Mouse (Mus musculus): ENCODE results near the gene Gzme. TPM values are rescaled to one million over a fixed set of nuclear protein-coding genes. Genes with fewer than 3 reads are reported as not detected.
A peak's percentile ranks its signal among the peaks of the same experiment; 100 is the strongest.
"Not testable (repeated sequence)": the region's sequence is repeated elsewhere in the genome, so short reads cannot be mapped to it uniquely, and the experiment has no call there.

Gzme gene
- polyA plus RNA-seq, 1 experiment from 2014 or later, result not detected

DNA sequence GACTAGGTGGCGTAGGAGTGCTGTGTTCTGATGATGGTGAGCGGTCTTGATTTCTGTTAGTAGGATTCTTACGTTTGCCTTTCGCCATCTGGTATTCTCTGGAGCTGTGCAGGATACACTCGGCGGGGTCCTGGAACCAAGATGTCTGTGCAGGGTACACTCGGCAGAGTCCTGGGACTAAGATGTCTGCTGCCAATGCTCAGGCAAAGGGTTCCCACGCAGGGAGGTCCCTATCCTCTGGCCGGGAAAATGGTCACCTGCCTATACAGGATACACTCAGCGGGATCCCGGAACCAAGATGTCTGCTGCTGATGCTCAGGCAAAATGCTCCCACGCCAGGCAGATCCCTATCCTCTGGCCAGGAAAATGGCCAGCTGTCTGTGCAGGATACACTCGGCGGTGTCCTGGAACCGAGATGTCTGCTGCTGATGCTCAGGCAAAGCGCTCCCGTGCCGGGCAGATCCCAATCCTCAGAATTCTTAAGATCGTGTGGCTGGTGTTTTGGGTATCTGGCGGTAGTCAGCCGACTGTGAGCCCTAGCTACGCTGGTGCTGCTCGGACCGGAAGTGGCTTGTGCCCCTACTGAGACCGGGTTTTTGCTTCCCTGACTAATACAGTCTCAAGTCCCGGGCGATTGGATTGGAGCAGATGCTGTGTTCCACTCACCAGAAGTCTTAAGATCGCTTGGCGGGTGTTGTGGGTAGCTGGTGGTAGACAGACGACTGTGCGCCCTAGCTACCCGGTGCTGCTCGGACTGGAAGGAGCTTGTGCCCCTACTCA lies 4.7 kb downstream of the Gzme start:
- WGBS, result 89% methylated on average over 33 of the region's 33 CpGs
- H3K9me3 ChIP-seq (replicated peaks; ENCODE audit: control insufficient read depth, low read length); H3K27me3 ChIP-seq (ENCODE audit: control insufficient read depth, insufficient read depth, low read length); H3K27ac ChIP-seq (ENCODE audit: low read length); H3K4me1 ChIP-seq (ENCODE audit: control insufficient read depth, insufficient read depth, low read length); H3K4me3 ChIP-seq (replicated peaks; ENCODE audit: low read length); H3K9ac ChIP-seq (ENCODE audit: low read length); ATAC-seq (ENCODE audit: insufficient read depth, low FRiP score); H3K36me3 ChIP-seq (ENCODE audit: control insufficient read depth, insufficient read depth, low read length); H3K4me2 ChIP-seq (ENCODE audit: low read depth, low read length): not testable (repeated sequence)

DNA sequence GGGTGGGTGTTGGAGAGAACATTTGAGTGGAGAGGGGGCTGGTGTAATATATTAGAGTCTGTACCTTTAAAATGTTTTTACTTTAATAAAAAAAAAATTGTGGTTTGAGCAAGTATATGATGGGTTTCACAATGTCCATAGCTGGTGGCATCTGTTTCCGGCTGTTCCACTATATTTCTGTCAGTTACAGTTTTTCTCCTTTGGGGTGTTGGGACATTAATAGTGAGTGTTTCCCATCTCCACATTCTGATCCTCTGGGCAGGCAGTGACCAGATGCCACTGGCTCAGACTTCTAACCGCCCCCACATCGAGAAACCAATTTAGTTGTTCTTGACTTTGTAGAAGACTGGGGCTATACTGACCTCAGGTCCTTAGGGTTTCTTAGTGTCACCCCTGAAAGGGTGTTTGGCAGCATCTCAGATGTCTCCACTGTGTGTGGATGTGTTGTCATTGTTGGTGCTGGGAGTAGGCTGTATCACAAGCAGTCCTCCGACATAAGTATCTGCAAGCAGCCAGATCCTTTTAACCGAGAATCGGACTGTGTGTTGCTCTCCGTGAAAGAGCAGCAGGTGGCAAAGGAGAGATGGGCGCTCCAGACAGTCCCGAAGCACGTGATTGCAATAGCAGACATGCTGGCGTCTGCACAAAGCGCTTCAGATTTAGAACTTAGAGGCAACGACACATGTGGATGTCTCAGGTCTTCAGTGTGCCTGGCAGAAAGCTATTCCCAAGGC lies 14.8 kb downstream of the Gzme start:
- Histone ChIP-seq H3K9me3 (replicated peaks; ENCODE audit: control insufficient read depth, low read length) (no peaks in the 10 kb centered on the region), H3K4me2 (ENCODE audit: low read depth, low read length) (no peak overlapping the region), H3K36me3 (ENCODE audit: control insufficient read depth, insufficient read depth, low read length) (no peaks in the 10 kb centered on the region), H3K4me3 (replicated peaks; ENCODE audit: low read length) (no peak overlapping the region), H3K9ac (ENCODE audit: low read length) (no peak overlapping the region), H3K27ac (ENCODE audit: low read length) (no peak overlapping the region), H3K27me3 (ENCODE audit: control insufficient read depth, insufficient read depth, low read length) (no peaks in the 10 kb centered on the region), H3K4me1 (ENCODE audit: control insufficient read depth, insufficient read depth, low read length) (no peaks in the 10 kb centered on the region)
- 80% methylated on average over 13 of the region's 13 CpGs for WGBS
- no peak for ATAC-seq (ENCODE audit: insufficient read depth, low FRiP score)

DNA sequence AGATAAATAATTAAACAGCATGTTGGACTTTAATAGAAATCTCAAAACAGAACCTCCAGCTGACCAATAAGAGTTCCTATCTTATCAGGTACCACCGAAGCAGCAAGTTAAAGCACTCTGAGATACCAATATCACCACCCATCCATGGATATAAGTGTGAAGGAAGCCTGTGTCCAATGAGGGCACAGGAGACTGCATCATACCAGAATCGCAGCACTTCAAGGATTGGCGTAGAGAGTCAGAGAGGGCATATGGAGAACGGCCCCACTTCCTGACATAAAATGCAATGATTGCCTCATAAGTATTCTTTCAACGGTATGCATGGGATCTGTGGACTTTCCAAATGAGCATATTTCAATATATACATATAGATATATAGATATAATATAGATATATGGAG lies 15.4 kb downstream of the Gzme start:
- Histone ChIP-seq H3K36me3 (ENCODE audit: control insufficient read depth, insufficient read depth, low read length) (no peaks in the 10 kb centered on the region), H3K4me1 (ENCODE audit: control insufficient read depth, insufficient read depth, low read length) (no peaks in the 10 kb centered on the region), H3K27ac (ENCODE audit: low read length) (no peak overlapping the region), H3K4me2 (ENCODE audit: low read depth, low read length) (no peak overlapping the region), H3K9me3 (replicated peaks; ENCODE audit: control insufficient read depth, low read length) (no peaks in the 10 kb centered on the region), H3K9ac (ENCODE audit: low read length) (no peak overlapping the region), H3K4me3 (replicated peaks; ENCODE audit: low read length) (no peak overlapping the region), H3K27me3 (ENCODE audit: control insufficient read depth, insufficient read depth, low read length) (no peaks in the 10 kb centered on the region)
- no peak for ATAC-seq (ENCODE audit: insufficient read depth, low FRiP score)
- WGBS, result 78% methylated on average over 5 of the region's 5 CpGs

DNA sequence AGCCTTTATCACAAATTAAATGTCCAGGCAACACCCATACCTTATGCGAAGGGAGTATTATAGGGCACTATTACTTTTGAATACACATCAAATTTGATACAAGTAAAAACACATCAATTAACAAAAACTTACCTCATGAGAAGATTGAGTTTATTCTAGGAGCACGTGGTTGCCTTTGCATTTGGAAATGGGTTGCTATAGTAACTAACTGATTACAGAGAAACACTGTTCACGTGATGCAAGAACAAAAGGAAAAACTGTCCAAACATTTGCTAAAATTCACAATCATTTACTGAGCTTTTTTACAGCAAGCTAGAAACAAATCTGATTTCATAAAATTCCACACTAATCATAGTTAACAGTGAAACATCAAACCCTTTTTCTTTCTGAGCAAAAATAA lies 17.0 kb downstream of the Gzme start:
- WGBS, result 56% methylated on average over 3 of the region's 3 CpGs
- H3K9ac ChIP-seq (ENCODE audit: low read length), result no peak overlapping the region
- H3K9me3 ChIP-seq (replicated peaks; ENCODE audit: control insufficient read depth, low read length), result no peaks in the 10 kb centered on the region
- no peak overlapping the region for H3K4me2 ChIP-seq (ENCODE audit: low read depth, low read length)
- H3K4me1 ChIP-seq (ENCODE audit: control insufficient read depth, insufficient read depth, low read length), result no peaks in the 10 kb centered on the region
- no peak overlapping the region for H3K4me3 ChIP-seq (replicated peaks; ENCODE audit: low read length)
- no peak for ATAC-seq (ENCODE audit: insufficient read depth, low FRiP score)
- no peaks in the 10 kb centered on the region for H3K36me3 ChIP-seq (ENCODE audit: control insufficient read depth, insufficient read depth, low read length)
- no peaks in the 10 kb centered on the region for H3K27me3 ChIP-seq (ENCODE audit: control insufficient read depth, insufficient read depth, low read length)
- no peak overlapping the region for H3K27ac ChIP-seq (ENCODE audit: low read length)

DNA sequence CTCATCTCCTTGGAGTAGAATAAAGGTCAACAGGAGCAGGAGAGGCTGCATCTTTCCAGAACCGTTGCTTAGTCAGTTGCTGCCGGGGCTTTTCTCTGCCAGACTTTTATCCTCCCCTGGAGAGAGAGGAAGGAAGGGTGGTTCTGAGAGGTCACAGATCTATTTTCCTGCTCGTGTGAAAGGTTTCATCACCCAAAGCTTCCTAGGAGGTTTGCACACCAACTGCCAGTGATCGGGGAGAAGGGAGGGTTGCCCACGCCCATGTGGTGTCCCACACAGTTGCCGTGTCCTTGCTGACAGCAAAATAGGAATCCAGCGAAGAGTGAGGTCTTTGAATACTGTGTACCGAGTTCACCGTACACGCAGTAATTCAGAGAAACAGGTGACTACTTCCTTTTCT lies 18.0 kb downstream of the Gzme start, which contains the start of gene Ctsg:
Gene Ctsg (minus strand): TSS at position 189 of the 400 bp plus-strand sequence.
- H3K27me3 ChIP-seq (ENCODE audit: control insufficient read depth, insufficient read depth, low read length), result no peaks in the 10 kb centered on the region
- no peak within 1 kb of the TSS for H3K4me2 ChIP-seq (ENCODE audit: low read depth, low read length)
- no peaks in the 10 kb centered on the region for H3K9me3 ChIP-seq (replicated peaks; ENCODE audit: control insufficient read depth, low read length)
- no peak for ATAC-seq (ENCODE audit: insufficient read depth, low FRiP score)
- no peak within 1 kb of the TSS for H3K4me3 ChIP-seq (replicated peaks; ENCODE audit: low read length)
- no peaks in the 10 kb centered on the region for H3K4me1 ChIP-seq (ENCODE audit: control insufficient read depth, insufficient read depth, low read length)
- WGBS, result 65% methylated on average over 10 of the region's 10 CpGs
- H3K27ac ChIP-seq (ENCODE audit: low read length), result no peak within 1 kb of the TSS
- H3K36me3 ChIP-seq (ENCODE audit: control insufficient read depth, insufficient read depth, low read length), result no peaks in the 10 kb centered on the region
- no peak within 1 kb of the TSS for H3K9ac ChIP-seq (ENCODE audit: low read length)

DNA sequence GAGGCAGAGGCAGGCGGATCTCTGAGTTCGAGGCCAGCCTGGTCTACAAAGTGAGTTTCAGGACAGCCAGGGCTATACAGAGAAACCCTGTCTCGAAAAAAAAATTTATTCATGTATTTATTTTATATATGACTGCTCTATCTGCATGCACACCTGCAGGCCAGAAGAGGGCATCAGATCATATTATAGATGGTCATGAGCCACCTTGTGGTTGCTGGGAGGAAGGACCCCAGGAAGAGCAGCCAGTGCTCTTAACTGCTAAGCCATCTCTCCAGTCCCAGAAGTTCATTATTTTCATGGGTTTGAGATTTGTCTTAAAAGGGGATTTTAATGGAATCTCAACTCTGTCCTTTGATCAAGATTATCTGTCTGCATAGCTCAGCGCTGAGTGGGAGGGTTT lies 21.5 kb downstream of the Gzme start:
- 76% methylated on average over 4 of the region's 4 CpGs for WGBS
- Histone ChIP-seq H3K4me2 (ENCODE audit: low read depth, low read length) (no peak overlapping the region), H3K9me3 (replicated peaks; ENCODE audit: control insufficient read depth, low read length) (no peaks in the 10 kb centered on the region), H3K27me3 (ENCODE audit: control insufficient read depth, insufficient read depth, low read length) (no peaks in the 10 kb centered on the region), H3K4me1 (ENCODE audit: control insufficient read depth, insufficient read depth, low read length) (no peaks in the 10 kb centered on the region), H3K36me3 (ENCODE audit: control insufficient read depth, insufficient read depth, low read length) (no peaks in the 10 kb centered on the region), H3K27ac (ENCODE audit: low read length) (no peak overlapping the region), H3K9ac (ENCODE audit: low read length) (no peak overlapping the region), H3K4me3 (replicated peaks; ENCODE audit: low read length) (no peak overlapping the region)
- no peak for ATAC-seq (ENCODE audit: insufficient read depth, low FRiP score)

DNA sequence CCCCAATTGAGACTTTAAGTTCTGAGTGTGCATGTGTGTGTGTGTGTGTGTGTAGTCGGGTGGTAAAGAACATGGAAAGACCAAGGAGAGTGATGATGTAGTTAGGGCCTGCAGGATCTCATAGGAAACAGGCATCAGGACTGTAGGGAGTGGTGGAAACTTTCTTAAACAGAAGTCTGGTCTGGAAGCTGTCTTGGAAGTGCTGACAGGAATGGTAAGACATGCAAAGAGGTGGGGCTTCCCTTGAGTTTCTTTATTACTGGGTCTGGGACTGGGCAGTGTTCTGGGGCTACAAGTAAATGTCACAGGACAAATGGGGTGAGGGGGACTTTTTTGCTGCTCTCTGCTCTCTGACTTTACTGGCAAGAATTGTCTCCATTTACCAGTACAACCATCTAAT lies 22.8 kb downstream of the Gzme start:
- H3K4me3 ChIP-seq (replicated peaks; ENCODE audit: low read length), result no peak overlapping the region
- WGBS, result 67% methylated on average over 1 of the region's 1 CpGs
- H3K27ac ChIP-seq (ENCODE audit: low read length), result no peak overlapping the region
- H3K9me3 ChIP-seq (replicated peaks; ENCODE audit: control insufficient read depth, low read length), result no peaks in the 10 kb centered on the region
- no peaks in the 10 kb centered on the region for H3K4me1 ChIP-seq (ENCODE audit: control insufficient read depth, insufficient read depth, low read length)
- H3K9ac ChIP-seq (ENCODE audit: low read length), result no peak overlapping the region
- H3K36me3 ChIP-seq (ENCODE audit: control insufficient read depth, insufficient read depth, low read length), result no peaks in the 10 kb centered on the region
- peak; percentile 40; the same call in 1 of the 2 replicates for ATAC-seq (ENCODE audit: insufficient read depth, low FRiP score)
- H3K27me3 ChIP-seq (ENCODE audit: control insufficient read depth, insufficient read depth, low read length), result no peaks in the 10 kb centered on the region
- no peak overlapping the region for H3K4me2 ChIP-seq (ENCODE audit: low read depth, low read length)

DNA sequence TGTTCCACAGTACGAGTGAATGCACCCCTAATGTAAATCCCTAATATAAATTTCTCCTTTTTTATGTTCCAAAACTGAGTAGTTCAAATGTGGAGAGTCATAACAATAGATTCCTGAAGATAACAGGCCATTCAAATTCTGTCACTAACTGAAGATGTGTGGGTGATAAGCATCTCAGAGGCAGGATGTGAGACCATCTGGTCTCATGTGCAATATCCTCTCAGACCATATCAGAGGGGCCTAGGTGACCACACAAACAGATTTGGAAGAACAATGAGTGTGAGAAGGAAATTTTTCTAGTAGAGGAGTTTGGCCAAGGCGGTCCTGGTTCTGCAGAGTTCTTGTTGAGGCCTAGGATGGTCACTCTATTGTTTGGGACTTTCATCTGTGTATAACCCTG lies 27.1 kb downstream of the Gzme start:
- WGBS, result 62% methylated on average over 2 of the region's 2 CpGs
- no peak for ATAC-seq (ENCODE audit: insufficient read depth, low FRiP score)

DNA sequence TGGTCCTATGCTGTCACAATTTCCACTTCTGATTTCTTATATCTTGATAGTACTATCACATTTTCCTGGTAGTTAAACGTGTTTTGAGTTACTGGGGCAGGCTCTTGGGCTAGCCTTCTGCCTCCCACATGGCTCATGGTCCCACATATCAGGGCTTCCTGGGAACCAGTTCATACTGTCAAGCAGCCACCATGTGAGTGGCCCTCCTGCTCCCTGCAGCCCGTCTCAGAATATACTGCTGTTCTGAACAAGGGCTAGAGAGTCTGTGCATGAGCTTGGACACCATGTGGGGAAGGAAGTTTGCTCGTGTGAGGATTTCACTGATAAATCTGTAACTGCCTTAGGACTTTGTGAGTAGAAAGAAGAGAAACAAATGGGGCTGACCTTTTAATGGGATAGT lies 33.7 kb downstream of the Gzme start:
- Histone ChIP-seq H3K9ac (ENCODE audit: low read length) (no peak overlapping the region), H3K27me3 (ENCODE audit: control insufficient read depth, insufficient read depth, low read length) (no peaks in the 10 kb centered on the region), H3K4me2 (ENCODE audit: low read depth, low read length) (no peak overlapping the region), H3K36me3 (ENCODE audit: control insufficient read depth, insufficient read depth, low read length) (no peaks in the 10 kb centered on the region), H3K27ac (ENCODE audit: low read length) (no peak overlapping the region), H3K4me3 (replicated peaks; ENCODE audit: low read length) (no peak overlapping the region), H3K4me1 (ENCODE audit: control insufficient read depth, insufficient read depth, low read length) (no peaks in the 10 kb centered on the region), H3K9me3 (replicated peaks; ENCODE audit: control insufficient read depth, low read length) (no peaks in the 10 kb centered on the region)
- 68% methylated on average over 3 of the region's 3 CpGs for WGBS
- ATAC-seq (ENCODE audit: insufficient read depth, low FRiP score), result no peak

More for the DNA sequence above, 27.1 kb downstream of the Gzme start:
- Histone ChIP-seq H3K9ac (ENCODE audit: low read length) (no peak overlapping the region), H3K27ac (ENCODE audit: low read length) (no peak overlapping the region), H3K9me3 (replicated peaks; ENCODE audit: control insufficient read depth, low read length) (no peaks in the 10 kb centered on the region), H3K4me1 (ENCODE audit: control insufficient read depth, insufficient read depth, low read length) (no peaks in the 10 kb centered on the region), H3K27me3 (ENCODE audit: control insufficient read depth, insufficient read depth, low read length) (no peaks in the 10 kb centered on the region), H3K4me2 (ENCODE audit: low read depth, low read length) (no peak overlapping the region), H3K36me3 (ENCODE audit: control insufficient read depth, insufficient read depth, low read length) (no peaks in the 10 kb centered on the region), H3K4me3 (replicated peaks; ENCODE audit: low read length) (no peak overlapping the region)

Measured in stomach, embryonic 16.5 days (tissue).